Mouse (Mus musculus) stomach, adult 2 months (tissue): ENCODE data around the gene Sele. TPM values are rescaled to one million over a fixed set of nuclear protein-coding genes. Genes with fewer than 3 reads are reported as not detected.

ENCODE experiments used
- polyA plus RNA-seq: library from polyadenylated mRNA; depleted of rRNA; stranded (reverse); fragments of >200 nt; gene quantifications from 2 replicates; pipeline ENCODE4 v1.2.3, GENCODE M21; 2012; rRNA removed

Sele gene
- polyA plus RNA-seq = 0.04 TPM in 1 of 2 replicates, not detected in the other

GRCm38 (mm10) chr1:164047934-164048333, at the start of gene Sele:
Sele (plus strand) TSS chr1:164048234.

DNA sequence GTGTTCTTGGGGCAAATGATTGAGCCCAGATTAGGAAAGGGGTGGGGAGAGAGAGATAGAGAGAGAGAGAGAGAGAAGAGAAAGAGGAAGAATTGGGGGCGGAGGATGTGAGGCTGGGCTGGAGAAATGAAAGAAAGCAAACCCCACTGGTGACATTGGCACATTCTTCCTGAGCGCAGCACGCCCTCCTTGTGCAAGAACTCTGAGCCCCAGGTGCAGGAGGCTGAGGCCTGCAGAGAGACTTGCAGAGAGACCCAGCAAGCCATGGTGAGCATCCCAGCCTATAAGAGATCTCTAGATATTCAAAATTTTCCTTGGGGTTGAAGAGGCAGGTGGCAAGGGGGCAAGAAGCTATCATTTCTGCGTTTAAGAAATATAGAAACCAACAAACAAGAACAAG, 13.9 kb downstream of the Sele start, which contains the start of gene Sell:
Sell (plus strand) TSS at position 58 of the 400 bp plus-strand sequence.

Other genes with a start within 250 kb of the Sele start
- gene Scyl3, start 119.1 kb upstream of the Sele start, polyA plus RNA-seq = 1.7 and 2.6 TPM in 2 replicates
- 0.11 and 0.23 TPM in 2 replicates for gene BC055324, start 53.4 kb upstream of the Sele start, polyA plus RNA-seq
- 0.04 TPM in 1 of 2 replicates, not detected in the other for gene Mettl18, start 53.3 kb upstream of the Sele start, polyA plus RNA-seq
- gene Sell, start 13.7 kb downstream of the Sele start, polyA plus RNA-seq = 0.03 and 0.15 TPM in 2 replicates
- 0.46 and 0.48 TPM in 2 replicates for gene Selp, start 67.0 kb downstream of the Sele start, polyA plus RNA-seq
- 0.58 and 0.66 TPM in 2 replicates for gene F5, start 103.6 kb downstream of the Sele start, polyA plus RNA-seq
- gene Slc19a2, start 200.8 kb downstream of the Sele start, polyA plus RNA-seq = 7.1 and 10.1 TPM in 2 replicates
- gene Ccdc181, start 227.4 kb downstream of the Sele start, polyA plus RNA-seq = 1.0 and 1.3 TPM in 2 replicates